Mouse (Mus musculus): ENCODE results near the gene Wnt10b. TPM values are rescaled to one million over a fixed set of nuclear protein-coding genes. Genes with fewer than 3 reads are reported as not detected.

Wnt10b gene
- total RNA-seq (2023) = 1.2 to 1.7 TPM (median 1.2 TPM) in 4 replicates

GRCm38 (mm10) chr15:98777762-98778161 is at the start of gene Wnt10b:
Gene Wnt10b, minus strand, starts transcription at chr15:98778150.

GRCm38 (mm10) chr15:98809390-98809789 is 31.4 kb upstream of the Wnt10b start, which contains the start of gene Ddn:
Gene Ddn, minus strand, starts transcription at chr15:98809490.

GRCm38 (mm10) chr15:98789661-98790535 is 11.9 kb upstream of the Wnt10b start, which contains the start of gene Wnt1:
Gene Wnt1, plus strand, starts transcription at chr15:98789857.

GRCm38 (mm10) chr15:98762670-98763529 is 15.1 kb downstream of the Wnt10b start, which contains the start of gene Arf3:
Gene Arf3, minus strand, starts transcription at chr15:98763214.

GRCm38 (mm10) chr15:98727443-98728321 is 50.3 kb downstream of the Wnt10b start, which contains the start of gene Fkbp11:
Gene Fkbp11, minus strand, starts transcription at chr15:98728198.

Other genes starting within 250 kb of the Wnt10b start
- 66.9 to 79.3 TPM (median 72.8 TPM) in 4 replicates for gene Kansl2, start 243.9 kb downstream of the Wnt10b start, total RNA-seq (2023)
- 168 to 178 TPM (median 175 TPM) in 4 replicates for gene Ccnt1, start 207.2 kb downstream of the Wnt10b start, total RNA-seq (2023)
- gene 4930415O20Rik, start 207.1 kb downstream of the Wnt10b start, total RNA-seq (2023) = not detected in 4 replicates
- gene Adcy6, start 168.1 kb downstream of the Wnt10b start, total RNA-seq (2023) = 0.88 to 3.3 TPM (median 1.6 TPM) in 4 replicates
- gene Cacnb3, start 147.3 kb downstream of the Wnt10b start, total RNA-seq (2023) = not detected in 4 replicates
- gene Ddx23, start 115.3 kb downstream of the Wnt10b start, total RNA-seq (2023) = 129 to 153 TPM (median 138 TPM) in 4 replicates
- 0.37 TPM in 1 of 4 replicates, not detected in the others for gene Rnd1, start 100.7 kb downstream of the Wnt10b start, total RNA-seq (2023)
- not detected in 4 replicates for gene Ccdc65, start 69.9 kb downstream of the Wnt10b start, total RNA-seq (2023)
- gene Fkbp11, start 50.0 kb downstream of the Wnt10b start, total RNA-seq (2023) = 11.9 to 19.8 TPM (median 16.6 TPM) in 4 replicates
- 73.5 to 82.7 TPM (median 76.8 TPM) in 4 replicates for gene Arf3, start 14.9 kb downstream of the Wnt10b start, total RNA-seq (2023)
- not detected in 4 replicates for gene Wnt1, start 11.7 kb upstream of the Wnt10b start, total RNA-seq (2023)
- 0.30 to 0.75 TPM (median 0.51 TPM) in 4 replicates for gene Ddn, start 31.3 kb upstream of the Wnt10b start, total RNA-seq (2023)
- 76.4 to 85.2 TPM (median 81.4 TPM) in 4 replicates for gene Prkag1, start 53.4 kb upstream of the Wnt10b start, total RNA-seq (2023)
- gene Kmt2d, start 93.1 kb upstream of the Wnt10b start, total RNA-seq (2023) = 186 to 196 TPM (median 194 TPM) in 4 replicates
- gene Rhebl1, start 116.4 kb upstream of the Wnt10b start, total RNA-seq (2023) = 14.3 to 22.0 TPM (median 18.0 TPM) in 4 replicates
- not detected in 4 replicates for gene Dhh, start 120.4 kb upstream of the Wnt10b start, total RNA-seq (2023)
- 238 to 253 TPM (median 250 TPM) in 4 replicates for gene Lmbr1l, start 140.1 kb upstream of the Wnt10b start, total RNA-seq (2023)
- 132 to 163 TPM (median 139 TPM) in 4 replicates for gene Tuba1b, start 156.4 kb upstream of the Wnt10b start, total RNA-seq (2023)
- not detected in 4 replicates for gene Gm49450, start 175.4 kb upstream of the Wnt10b start, total RNA-seq (2023)
- 142 to 160 TPM (median 148 TPM) in 4 replicates for gene Tuba1a, start 175.6 kb upstream of the Wnt10b start, total RNA-seq (2023)